Mouse (Mus musculus): Measurements from ENCODE around the gene Aloxe3.

DNA sequence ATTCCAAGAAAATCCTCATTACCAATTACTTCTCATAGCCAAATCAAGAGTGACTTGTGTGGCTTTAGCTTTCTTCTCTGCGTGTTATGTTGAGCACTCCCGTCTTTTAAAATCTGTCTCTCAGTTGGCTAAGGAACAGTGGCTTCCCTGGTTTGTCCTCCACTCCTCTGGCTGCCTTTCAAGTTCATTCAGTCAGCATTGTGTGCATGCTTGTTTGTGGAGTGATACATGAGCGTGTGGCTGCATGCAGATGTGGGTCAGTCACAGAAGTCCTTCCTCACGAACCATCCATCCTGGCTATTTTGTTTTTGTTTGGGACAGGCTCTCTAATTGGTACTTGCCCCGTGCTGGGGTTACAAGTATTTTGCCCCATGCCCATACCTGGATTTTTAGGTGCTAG is 49.1 kb upstream of the Aloxe3 start:
- TF ChIP-seq CTCF (IDR thresholded peaks at IDR 0.05; ENCODE audit: low read depth) (no peak), EP300 (IDR thresholded peaks at IDR 0.05; ENCODE audit: low read depth) (no peak)
